Mouse (Mus musculus) spleen, postnatal 14 days (tissue): ENCODE measurements around the gene Ube3c.

Source experiments
- DNase-seq, 2 experiments: peaks; one replicate each; pipeline ENCODE4 v3.0.0; 2021 to 2022; ENCODE audit warnings: low spot score in 2 of 2

Ube3c gene

GRCm38 (mm10) chr5:29672551-29672950 is 103.5 kb downstream of the Ube3c start:
- no peak for DNase-seq

- no peak for DNase-seq
These were observed 105.3 kb downstream of the Ube3c start for GRCm38 (mm10) chr5:29674305-29674704.

GRCm38 (mm10) chr5:29676445-29676844 is 107.4 kb downstream of the Ube3c start:
- no peak for DNase-seq

- DNase-seq, result no peak
These were observed 116.0 kb downstream of the Ube3c start for GRCm38 (mm10) chr5:29685085-29685484.

- DNase-seq, result no peak
These were observed 118.6 kb downstream of the Ube3c start for GRCm38 (mm10) chr5:29687671-29688070.

- no peak for DNase-seq
These were observed 119.3 kb downstream of the Ube3c start for GRCm38 (mm10) chr5:29688352-29688751.

- DNase-seq, result no peak
These were observed 129.5 kb downstream of the Ube3c start for GRCm38 (mm10) chr5:29698493-29698892.

- no peak for DNase-seq
These were observed 130.6 kb downstream of the Ube3c start for GRCm38 (mm10) chr5:29699520-29700202.

GRCm38 (mm10) chr5:29707241-29707640 is 138.2 kb downstream of the Ube3c start:
- no peak for DNase-seq

- DNase-seq, result no peak
These were observed 139.2 kb downstream of the Ube3c start for GRCm38 (mm10) chr5:29708258-29708657.

GRCm38 (mm10) chr5:29711631-29712030 is 142.6 kb downstream of the Ube3c start:
- DNase-seq, result no peak

GRCm38 (mm10) chr5:29712906-29713305 is 143.9 kb downstream of the Ube3c start:
- DNase-seq, result no peak

- no peak for DNase-seq
These were observed 152.1 kb downstream of the Ube3c start for GRCm38 (mm10) chr5:29721159-29721558.

GRCm38 (mm10) chr5:29725369-29725768 is 156.3 kb downstream of the Ube3c start:
- DNase-seq, result no peak
